Mouse (Mus musculus): ENCODE results near the gene Vps36.

DNA sequence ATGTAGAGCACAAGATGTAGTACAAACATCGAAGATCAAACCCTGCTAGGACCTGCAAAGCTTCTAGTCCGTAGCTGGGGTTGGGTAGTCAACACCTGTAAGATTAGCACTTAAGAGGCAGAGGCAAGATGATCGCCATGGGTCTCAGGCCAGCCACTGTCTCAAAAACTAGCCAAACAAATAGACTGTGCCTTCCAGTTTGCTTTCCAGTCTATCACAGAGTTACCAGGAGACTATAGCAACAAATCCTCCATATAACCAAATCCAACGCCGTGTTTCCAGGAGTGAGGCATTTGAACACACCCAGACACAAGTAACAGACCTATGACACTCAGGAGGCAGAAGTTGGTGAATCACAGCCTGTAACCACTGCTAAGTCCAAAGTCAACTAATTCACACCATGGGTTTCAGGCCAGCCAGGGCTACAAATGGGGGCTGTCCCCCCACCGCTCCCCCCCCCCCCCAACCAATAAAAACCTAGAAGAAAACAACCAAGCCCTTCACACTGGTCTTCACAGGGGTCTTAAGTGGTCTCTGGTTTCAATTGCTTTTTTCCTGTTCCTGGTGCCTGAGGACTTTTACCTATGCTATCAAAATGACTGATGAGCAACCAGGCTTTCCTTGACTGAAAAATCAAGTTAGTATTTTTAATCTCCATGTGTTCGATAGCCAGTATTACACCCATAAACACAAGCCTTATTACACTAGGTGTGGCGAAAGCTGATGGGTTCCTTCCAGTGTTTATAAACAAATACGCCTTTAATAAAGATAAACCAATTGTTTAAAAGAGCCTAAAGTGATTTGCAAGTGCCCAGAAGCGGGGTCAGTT lies 27.1 kb upstream of the Vps36 start:
- no peak for TF ChIP-seq CTCF (IDR thresholded peaks at IDR 0.05; ENCODE audit: control insufficient read depth, insufficient read depth, insufficient replicate concordance, low read depth, low read length)
- TF ChIP-seq POLR2A (IDR thresholded peaks at IDR 0.05; ENCODE audit: control insufficient read depth, low read depth, low read length), result no peak

All from testis, adult 2 months (tissue).